Mouse (Mus musculus) E14TG2a.4 (cell line): Measurements from ENCODE around the gene Lrrn3.

Experiments used
- H3K27me3 ChIP-seq: 2 replicates; pipeline ENCODE4 v1.6.1; 2014; ENCODE audit warnings: low read length, control low read depth; ENCODE audit not compliant: insufficient read depth
- H3K36me3 ChIP-seq: 2 replicates; pipeline ENCODE4 v1.6.1; 2014; ENCODE audit warnings: low read length, control low read depth; ENCODE audit not compliant: insufficient read depth
- H3K4me1 ChIP-seq: replicated peaks from 2 replicates; pipeline ENCODE4 v1.6.1; 2014; ENCODE audit warnings: low read depth, low read length, control low read depth
- H3K4me3 ChIP-seq: replicated peaks from 2 replicates; pipeline ENCODE4 v1.5.1; 2014; ENCODE audit warnings: mild to moderate bottlenecking, low read length
- H3K9me3 ChIP-seq: 2 replicates; pipeline ENCODE4 v1.6.1; 2014; ENCODE audit warnings: low read length, control low read depth
- CTCF ChIP-seq: conservative IDR thresholded peaks from 2 replicates; pipeline ENCODE4 v1.5.1; 2014; ENCODE audit warnings: low read length
- NANOG ChIP-seq: IDR thresholded peaks from 2 replicates; pipeline ENCODE4 v1.6.1; 2014; ENCODE audit warnings: borderline replicate concordance, low read length, mixed read lengths
- POU5F1 ChIP-seq: IDR thresholded peaks from 2 replicates; pipeline ENCODE4 v1.6.1; 2014; ENCODE audit warnings: low read length, borderline replicate concordance

Gene Lrrn3

GRCm38 (mm10) chr12:41469096-41469801, 17.0 kb downstream of the Lrrn3 start:
- no peak overlapping the region for H3K4me3 ChIP-seq
- H3K27me3 ChIP-seq = no peaks in the 10 kb centered on the region
- no peaks in the 10 kb centered on the region for H3K4me1 ChIP-seq
- TF ChIP-seq CTCF (no peak), NANOG (no peak), POU5F1 (no peak)
- no peaks in the 10 kb centered on the region for H3K36me3 ChIP-seq
- no peaks in the 10 kb centered on the region for H3K9me3 ChIP-seq

GRCm38 (mm10) chr12:41468374-41468991, 17.7 kb downstream of the Lrrn3 start:
- H3K4me3 ChIP-seq = no peak overlapping the region
- no peaks in the 10 kb centered on the region for H3K27me3 ChIP-seq
- no peaks in the 10 kb centered on the region for H3K36me3 ChIP-seq
- no peaks in the 10 kb centered on the region for H3K4me1 ChIP-seq
- H3K9me3 ChIP-seq = no peaks in the 10 kb centered on the region
- no peak for TF ChIP-seq NANOG

GRCm38 (mm10) chr12:41438446-41438845, 47.8 kb downstream of the Lrrn3 start:
- H3K27me3 ChIP-seq = no peaks in the 10 kb centered on the region
- H3K36me3 ChIP-seq = no peaks in the 10 kb centered on the region
- H3K9me3 ChIP-seq = no peaks in the 10 kb centered on the region
- H3K4me3 ChIP-seq = no peak overlapping the region
- H3K4me1 ChIP-seq = no peaks in the 10 kb centered on the region
- TF ChIP-seq POU5F1 (no peak), CTCF (no peak), NANOG (no peak)

GRCm38 (mm10) chr12:41436206-41436985, 49.8 kb downstream of the Lrrn3 start:
- H3K27me3 ChIP-seq = no peaks in the 10 kb centered on the region
- H3K9me3 ChIP-seq = no peaks in the 10 kb centered on the region
- H3K36me3 ChIP-seq = no peaks in the 10 kb centered on the region
- no peaks in the 10 kb centered on the region for H3K4me1 ChIP-seq
- H3K4me3 ChIP-seq = no peak overlapping the region
- TF ChIP-seq CTCF (no peak), NANOG (no peak), POU5F1 (no peak)

GRCm38 (mm10) chr12:41428806-41429205, 57.4 kb downstream of the Lrrn3 start:
- no peaks in the 10 kb centered on the region for H3K36me3 ChIP-seq
- no peaks in the 10 kb centered on the region for H3K4me1 ChIP-seq
- H3K4me3 ChIP-seq = no peak overlapping the region
- no peaks in the 10 kb centered on the region for H3K27me3 ChIP-seq
- H3K9me3 ChIP-seq = no peaks in the 10 kb centered on the region
- TF ChIP-seq CTCF = no peak
- TF ChIP-seq NANOG = no peak
- TF ChIP-seq POU5F1 = no peak

GRCm38 (mm10) chr12:41427464-41427863, 58.8 kb downstream of the Lrrn3 start:
- no peaks in the 10 kb centered on the region for H3K4me1 ChIP-seq
- no peaks in the 10 kb centered on the region for H3K36me3 ChIP-seq
- TF ChIP-seq CTCF (no peak), NANOG (no peak), POU5F1 (no peak)
- H3K27me3 ChIP-seq = no peaks in the 10 kb centered on the region
- H3K9me3 ChIP-seq = no peaks in the 10 kb centered on the region
- H3K4me3 ChIP-seq = no peak overlapping the region

GRCm38 (mm10) chr12:41425101-41425679, 61.0 kb downstream of the Lrrn3 start:
- no peak overlapping the region for H3K4me3 ChIP-seq

GRCm38 (mm10) chr12:41417961-41418360, 68.3 kb downstream of the Lrrn3 start:
- H3K36me3 ChIP-seq = no peaks in the 10 kb centered on the region
- H3K9me3 ChIP-seq = no peaks in the 10 kb centered on the region
- no peaks in the 10 kb centered on the region for H3K27me3 ChIP-seq
- no peaks in the 10 kb centered on the region for H3K4me1 ChIP-seq
- TF ChIP-seq NANOG (no peak), POU5F1 (no peak), CTCF (no peak)
- no peak overlapping the region for H3K4me3 ChIP-seq

More at GRCm38 (mm10) chr12:41425101-41425679, 61.0 kb downstream of the Lrrn3 start:
- H3K4me1 ChIP-seq = no peaks in the 10 kb centered on the region
- no peaks in the 10 kb centered on the region for H3K27me3 ChIP-seq
- H3K36me3 ChIP-seq = no peaks in the 10 kb centered on the region
- H3K9me3 ChIP-seq = no peaks in the 10 kb centered on the region
- no peak for TF ChIP-seq POU5F1
